Mouse (Mus musculus): ENCODE data around the gene Hes2. TPM values are rescaled to one million over a fixed set of nuclear protein-coding genes. Genes with fewer than 3 reads are reported as not detected.

The Hes2 gene
- polyA plus RNA-seq, 1 experiment from 2014 or later = 0.68 TPM

GRCm38 (mm10) chr4:152120311-152121182 lies 38.1 kb upstream of the Hes2 start:
- no peaks in the 10 kb centered on the region; the same call in 1 of the 2 replicates for H3K36me3 ChIP-seq (ENCODE audit: control insufficient read depth, insufficient read depth, low read length)
- no peak for ATAC-seq
- peaks cover 27% of the 10 kb centered on the region for H3K4me1 ChIP-seq (ENCODE audit: control insufficient read depth, insufficient read depth, low read length)
- H3K27ac ChIP-seq (ENCODE audit: low read length) = no peak overlapping the region
- no peak overlapping the region for H3K9ac ChIP-seq (ENCODE audit: low read depth, low read length)
- H3K4me3 ChIP-seq (ENCODE audit: low read length) = peak overlapping the region; percentile 0
- peaks cover 66% of the 10 kb centered on the region for H3K27me3 ChIP-seq (replicated peaks; ENCODE audit: control insufficient read depth, insufficient read depth, low read length)
- 3% methylated on average over 31 of the region's 31 CpGs for WGBS
- no peaks in the 10 kb centered on the region for H3K9me3 ChIP-seq (ENCODE audit: control insufficient read depth, low read length)
- peak overlapping the region; percentile 28 for H3K4me2 ChIP-seq (ENCODE audit: low read depth, low read length)

GRCm38 (mm10) chr4:152121183-152121505 lies 37.5 kb upstream of the Hes2 start:
- Histone ChIP-seq H3K4me3 (ENCODE audit: low read length) (peak overlapping the region; percentile 0), H3K9me3 (ENCODE audit: control insufficient read depth, low read length) (no peaks in the 10 kb centered on the region; the same call in 1 of the 2 replicates), H3K4me2 (ENCODE audit: low read depth, low read length) (peak overlapping the region; percentile 28; the same call in 1 of the 2 replicates), H3K4me1 (ENCODE audit: control insufficient read depth, insufficient read depth, low read length) (peaks cover 27% of the 10 kb centered on the region), H3K36me3 (ENCODE audit: control insufficient read depth, insufficient read depth, low read length) (no peaks in the 10 kb centered on the region; the same call in 1 of the 2 replicates), H3K27me3 (replicated peaks; ENCODE audit: control insufficient read depth, insufficient read depth, low read length) (peaks cover 70% of the 10 kb centered on the region), H3K9ac (ENCODE audit: low read depth, low read length) (0 out of 2 replicates have a peak overlapping the region, but pooled peaks have one; percentile 6), H3K27ac (ENCODE audit: low read length) (no peak overlapping the region)
- no peak for ATAC-seq
- WGBS = 6% methylated on average over 12 of the region's 12 CpGs

- no peak overlapping the region for H3K4me3 ChIP-seq (ENCODE audit: low read length)
- H3K27me3 ChIP-seq (replicated peaks; ENCODE audit: control insufficient read depth, insufficient read depth, low read length) = peaks cover 80% of the 10 kb centered on the region
- H3K36me3 ChIP-seq (ENCODE audit: control insufficient read depth, insufficient read depth, low read length) = no peaks in the 10 kb centered on the region; the same call in 1 of the 2 replicates
- peaks cover 32% of the 10 kb centered on the region for H3K4me1 ChIP-seq (ENCODE audit: control insufficient read depth, insufficient read depth, low read length)
- H3K27ac ChIP-seq (ENCODE audit: low read length) = no peak overlapping the region
- ATAC-seq = no peak
- WGBS = 38% methylated on average over 13 of the region's 13 CpGs
- no peak overlapping the region for H3K9ac ChIP-seq (ENCODE audit: low read depth, low read length)
- no peak overlapping the region for H3K4me2 ChIP-seq (ENCODE audit: low read depth, low read length)
- no peaks in the 10 kb centered on the region; the same call in 1 of the 2 replicates for H3K9me3 ChIP-seq (ENCODE audit: control insufficient read depth, low read length)
These were observed 34.2 kb upstream of the Hes2 start for GRCm38 (mm10) chr4:152124361-152124961.

GRCm38 (mm10) chr4:152125161-152126025 lies 33.3 kb upstream of the Hes2 start:
- peak overlapping the region; percentile 24 for H3K4me3 ChIP-seq (ENCODE audit: low read length)
- no peaks in the 10 kb centered on the region; the same call in 1 of the 2 replicates for H3K9me3 ChIP-seq (ENCODE audit: control insufficient read depth, low read length)
- no peak for ATAC-seq
- H3K27ac ChIP-seq (ENCODE audit: low read length) = no peak overlapping the region
- H3K4me1 ChIP-seq (ENCODE audit: control insufficient read depth, insufficient read depth, low read length) = peaks cover 31% of the 10 kb centered on the region
- peaks cover 78% of the 10 kb centered on the region for H3K27me3 ChIP-seq (replicated peaks; ENCODE audit: control insufficient read depth, insufficient read depth, low read length)
- peak overlapping the region; percentile 23 for H3K4me2 ChIP-seq (ENCODE audit: low read depth, low read length)
- no peaks in the 10 kb centered on the region; the same call in 1 of the 2 replicates for H3K36me3 ChIP-seq (ENCODE audit: control insufficient read depth, insufficient read depth, low read length)
- 28% methylated on average over 56 of the region's 56 CpGs for WGBS
- 0 out of 2 replicates have a peak overlapping the region, but pooled peaks have one; percentile 33 for H3K9ac ChIP-seq (ENCODE audit: low read depth, low read length)

GRCm38 (mm10) chr4:152126026-152126920 lies 32.4 kb upstream of the Hes2 start:
- no peak for ATAC-seq
- no peak overlapping the region for H3K27ac ChIP-seq (ENCODE audit: low read length)
- 0 out of 2 replicates have a peak overlapping the region, but pooled peaks have one; percentile 7 for H3K9ac ChIP-seq (ENCODE audit: low read depth, low read length)
- peak overlapping the region; percentile 24 for H3K4me3 ChIP-seq (ENCODE audit: low read length)
- no peaks in the 10 kb centered on the region; the same call in 1 of the 2 replicates for H3K9me3 ChIP-seq (ENCODE audit: control insufficient read depth, low read length)
- H3K27me3 ChIP-seq (replicated peaks; ENCODE audit: control insufficient read depth, insufficient read depth, low read length) = peaks cover 77% of the 10 kb centered on the region
- H3K4me1 ChIP-seq (ENCODE audit: control insufficient read depth, insufficient read depth, low read length) = peaks cover 33% of the 10 kb centered on the region
- no peaks in the 10 kb centered on the region; the same call in 1 of the 2 replicates for H3K36me3 ChIP-seq (ENCODE audit: control insufficient read depth, insufficient read depth, low read length)
- whole genome bisulfite sequencing = 26% methylated on average over 65 of the region's 65 CpGs
- peak overlapping the region; percentile 23 for H3K4me2 ChIP-seq (ENCODE audit: low read depth, low read length)

- ATAC-seq = no peak
- WGBS = 85% methylated on average over 11 of the region's 11 CpGs
- Histone ChIP-seq H3K9me3 (ENCODE audit: control insufficient read depth, low read length) (no peaks in the 10 kb centered on the region; the same call in 1 of the 2 replicates), H3K36me3 (ENCODE audit: control insufficient read depth, insufficient read depth, low read length) (no peaks in the 10 kb centered on the region; the same call in 1 of the 2 replicates), H3K9ac (ENCODE audit: low read depth, low read length) (no peak overlapping the region), H3K4me1 (ENCODE audit: control insufficient read depth, insufficient read depth, low read length) (peaks cover 46% of the 10 kb centered on the region), H3K4me3 (ENCODE audit: low read length) (no peak overlapping the region), H3K4me2 (ENCODE audit: low read depth, low read length) (no peak overlapping the region), H3K27me3 (replicated peaks; ENCODE audit: control insufficient read depth, insufficient read depth, low read length) (peaks cover 86% of the 10 kb centered on the region), H3K27ac (ENCODE audit: low read length) (no peak overlapping the region)
These were observed 30.8 kb upstream of the Hes2 start for GRCm38 (mm10) chr4:152127884-152128283.

- peaks cover 49% of the 10 kb centered on the region for H3K4me1 ChIP-seq (ENCODE audit: control insufficient read depth, insufficient read depth, low read length)
- WGBS = 48% methylated on average over 5 of the region's 5 CpGs
- peak overlapping the region; percentile 34; the same call in 1 of the 2 replicates for H3K9ac ChIP-seq (ENCODE audit: low read depth, low read length)
- peak; percentile 18 for ATAC-seq
- H3K36me3 ChIP-seq (ENCODE audit: control insufficient read depth, insufficient read depth, low read length) = no peaks in the 10 kb centered on the region; the same call in 1 of the 2 replicates
- H3K4me2 ChIP-seq (ENCODE audit: low read depth, low read length) = peak overlapping the region; percentile 88
- peak overlapping the region; percentile 32 for H3K4me3 ChIP-seq (ENCODE audit: low read length)
- no peaks in the 10 kb centered on the region; the same call in 1 of the 2 replicates for H3K9me3 ChIP-seq (ENCODE audit: control insufficient read depth, low read length)
- H3K27ac ChIP-seq (ENCODE audit: low read length) = no peak overlapping the region
- H3K27me3 ChIP-seq (replicated peaks; ENCODE audit: control insufficient read depth, insufficient read depth, low read length) = peaks cover 84% of the 10 kb centered on the region
These were observed 29.9 kb upstream of the Hes2 start for GRCm38 (mm10) chr4:152128784-152129183.

- Histone ChIP-seq H3K4me1 (ENCODE audit: control insufficient read depth, insufficient read depth, low read length) (peaks cover 49% of the 10 kb centered on the region), H3K27ac (ENCODE audit: low read length) (no peak overlapping the region), H3K36me3 (ENCODE audit: control insufficient read depth, insufficient read depth, low read length) (no peaks in the 10 kb centered on the region; the same call in 1 of the 2 replicates), H3K9me3 (ENCODE audit: control insufficient read depth, low read length) (no peaks in the 10 kb centered on the region; the same call in 1 of the 2 replicates), H3K27me3 (replicated peaks; ENCODE audit: control insufficient read depth, insufficient read depth, low read length) (peaks cover 81% of the 10 kb centered on the region), H3K9ac (ENCODE audit: low read depth, low read length) (peak overlapping the region; percentile 24; the same call in 1 of the 2 replicates), H3K4me3 (ENCODE audit: low read length) (peak overlapping the region; percentile 32), H3K4me2 (ENCODE audit: low read depth, low read length) (peak overlapping the region; percentile 88)
- WGBS = 43% methylated on average over 13 of the region's 13 CpGs
- no peak for ATAC-seq
These were observed 29.2 kb upstream of the Hes2 start for GRCm38 (mm10) chr4:152129395-152129930.

All from intestine, embryonic 16.5 days (tissue).